Mouse (Mus musculus) layer of hippocampus, postnatal 14 days (tissue): Measurements from ENCODE around the gene Rnf157. TPM values are rescaled to one million over a fixed set of nuclear protein-coding genes. Genes with fewer than 3 reads are reported as not detected.
"Not testable (repeated sequence)": the region's sequence is repeated elsewhere in the genome, so short reads cannot be mapped to it uniquely, and the experiment has no call there.

Source experiments
- DNase-seq, 2 experiments: peaks; one replicate each; pipeline ENCODE4 v3.0.0; 2021 to 2022; ENCODE audit warnings: low spot score in 2 of 2, mixed read lengths in 1 of 2
- total RNA-seq, 2 experiments: library from RNA; stranded (reverse); gene quantifications; 2 replicates each; pipeline ENCODE4 v1.2.3; 2021

Gene Rnf157
- total RNA-seq, 2 experiments from 2014 or later, result 236 to 242 TPM

- DNase-seq, result no peak
Observed at GRCm38 (mm10) chr11:116418841-116419462, 6.1 kb upstream of the Rnf157 start.

- DNase-seq, result no peak
Observed at GRCm38 (mm10) chr11:116418194-116418840, 5.5 kb upstream of the Rnf157 start.

GRCm38 (mm10) chr11:116417054-116417453 lies 4.2 kb upstream of the Rnf157 start:
- DNase-seq, result no peak

GRCm38 (mm10) chr11:116416196-116416943 lies 3.5 kb upstream of the Rnf157 start:
- no peak for DNase-seq

- DNase-seq, result no peak
Observed at GRCm38 (mm10) chr11:116413631-116414022, 795 bp upstream of the Rnf157 start.

- DNase-seq, result no peak
Observed at GRCm38 (mm10) chr11:116412028-116412827, 604 bp downstream of the Rnf157 start.

- no peak for DNase-seq
Observed at GRCm38 (mm10) chr11:116411582-116411981, 1.2 kb downstream of the Rnf157 start.

GRCm38 (mm10) chr11:116410415-116410814 lies 2.4 kb downstream of the Rnf157 start:
- DNase-seq, result not testable (repeated sequence)

GRCm38 (mm10) chr11:116409008-116409407 lies 3.8 kb downstream of the Rnf157 start:
- no peak for DNase-seq

GRCm38 (mm10) chr11:116406231-116406728 lies 6.6 kb downstream of the Rnf157 start:
- no peak for DNase-seq

- DNase-seq, result no peak
Observed at GRCm38 (mm10) chr11:116405601-116406000, 7.2 kb downstream of the Rnf157 start.

- no peak for DNase-seq
Observed at GRCm38 (mm10) chr11:116400560-116400959, 12.3 kb downstream of the Rnf157 start.

GRCm38 (mm10) chr11:116398348-116398677 lies 14.5 kb downstream of the Rnf157 start:
- DNase-seq, result no peak

- DNase-seq, result no peak
Observed at GRCm38 (mm10) chr11:116397517-116398347, 15.1 kb downstream of the Rnf157 start.

GRCm38 (mm10) chr11:116396934-116397330 lies 15.9 kb downstream of the Rnf157 start:
- DNase-seq, result no peak

- DNase-seq, result no peak
Observed at GRCm38 (mm10) chr11:116396276-116396933, 16.4 kb downstream of the Rnf157 start.

- no peak for DNase-seq
Observed at GRCm38 (mm10) chr11:116394769-116395168, 18.1 kb downstream of the Rnf157 start.

- no peak for DNase-seq
Observed at GRCm38 (mm10) chr11:116388841-116389480, 23.9 kb downstream of the Rnf157 start.
